Mouse (Mus musculus): ENCODE measurements around the gene Zgpat. TPM values are rescaled to one million over a fixed set of nuclear protein-coding genes. Genes with fewer than 3 reads are reported as not detected.

Zgpat gene
- polyA plus RNA-seq, 1 experiment from 2014 or later = 30.1 TPM

DNA sequence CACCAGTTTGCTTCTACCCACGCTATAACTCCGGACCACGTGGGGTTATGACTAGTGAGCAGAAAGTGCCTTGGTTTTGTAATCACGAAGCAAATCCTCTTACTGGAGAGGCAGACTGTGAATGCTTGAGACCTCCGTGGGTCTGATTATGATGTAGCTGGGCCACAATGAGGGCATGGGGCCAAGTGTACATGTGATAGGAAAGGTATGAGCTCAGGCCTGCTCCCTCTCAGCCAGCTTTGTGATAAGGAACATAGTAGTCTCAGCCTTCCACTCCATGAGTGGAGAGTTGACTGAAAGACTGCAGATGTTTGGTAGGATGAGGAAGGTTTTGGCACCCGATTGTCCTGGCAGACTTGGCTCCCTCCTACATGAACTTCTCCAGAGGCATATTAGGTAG, 22.0 kb upstream of the Zgpat start:
- 93% methylated on average over 6 of the region's 6 CpGs for WGBS
- no peak for ATAC-seq (ENCODE audit: low read depth)
- Histone ChIP-seq H3K4me1 (ENCODE audit: control insufficient read depth, insufficient read depth, low read length) (no peaks in the 10 kb centered on the region), H3K4me2 (ENCODE audit: low read depth, low read length) (no peak overlapping the region), H3K27ac (replicated peaks; ENCODE audit: low read depth, low read length) (no peak overlapping the region), H3K36me3 (ENCODE audit: control insufficient read depth, insufficient read depth, low read length) (peaks cover 84% of the 10 kb centered on the region), H3K9me3 (ENCODE audit: control insufficient read depth, low read length) (no peaks in the 10 kb centered on the region), H3K27me3 (replicated peaks; ENCODE audit: control insufficient read depth, insufficient read depth, low read length) (no peaks in the 10 kb centered on the region), H3K4me3 (ENCODE audit: low read depth, low read length) (no peak overlapping the region), H3K9ac (ENCODE audit: low read depth, low read length) (no peak overlapping the region)
- DNase-seq (ENCODE audit: low spot score) = no peak

DNA sequence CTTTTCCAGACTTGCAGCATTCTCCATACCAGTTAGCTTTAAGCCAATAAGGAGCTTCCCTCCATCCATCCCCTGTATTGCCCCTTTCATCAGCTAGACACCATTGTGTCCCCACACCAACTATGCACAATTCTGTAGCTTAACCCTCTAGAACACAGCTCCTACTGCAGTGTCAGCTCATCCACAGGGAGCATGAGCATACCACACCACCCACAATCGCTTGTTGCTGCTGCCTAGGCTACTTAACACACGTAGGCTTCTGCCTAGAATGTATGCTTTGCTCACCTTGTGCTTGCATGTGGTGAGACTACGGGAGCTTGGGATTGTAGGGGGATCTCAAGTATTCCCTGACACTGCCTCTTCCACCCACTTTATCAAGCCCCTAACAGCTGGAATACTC, 7.9 kb upstream of the Zgpat start:
- H3K27ac ChIP-seq (replicated peaks; ENCODE audit: low read depth, low read length) = no peak overlapping the region
- peaks cover 79% of the 10 kb centered on the region for H3K36me3 ChIP-seq (ENCODE audit: control insufficient read depth, insufficient read depth, low read length)
- H3K4me3 ChIP-seq (ENCODE audit: low read depth, low read length) = no peak overlapping the region
- H3K27me3 ChIP-seq (replicated peaks; ENCODE audit: control insufficient read depth, insufficient read depth, low read length) = no peaks in the 10 kb centered on the region
- no peaks in the 10 kb centered on the region for H3K4me1 ChIP-seq (ENCODE audit: control insufficient read depth, insufficient read depth, low read length)
- no peak for ATAC-seq (ENCODE audit: low read depth)
- no peak overlapping the region for H3K4me2 ChIP-seq (ENCODE audit: low read depth, low read length)
- WGBS = 73% methylated on average over 3 of the region's 3 CpGs
- H3K9me3 ChIP-seq (ENCODE audit: control insufficient read depth, low read length) = no peaks in the 10 kb centered on the region
- no peak for DNase-seq (ENCODE audit: low spot score)
- H3K9ac ChIP-seq (ENCODE audit: low read depth, low read length) = no peak overlapping the region

DNA sequence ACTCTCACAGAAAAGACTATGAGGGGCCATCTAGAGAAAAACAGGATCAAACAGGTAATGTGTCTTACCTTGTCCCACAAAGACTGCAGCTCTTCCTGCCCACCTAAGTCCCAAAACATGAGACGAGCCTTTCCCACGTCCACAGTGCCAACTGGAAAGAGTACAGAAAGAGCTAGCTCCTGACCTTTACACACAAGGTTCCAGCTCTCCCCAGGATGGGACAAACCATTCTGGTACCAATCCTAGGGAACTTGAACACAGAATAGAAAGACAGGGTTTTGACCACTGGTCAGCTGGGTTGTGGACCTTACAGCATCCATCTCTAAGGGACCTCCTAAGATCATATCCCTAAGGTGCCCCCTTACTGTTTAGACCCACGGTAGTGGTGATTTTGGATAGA, 782 bp upstream of the Zgpat start:
- no peak for ATAC-seq (ENCODE audit: low read depth)

DNA sequence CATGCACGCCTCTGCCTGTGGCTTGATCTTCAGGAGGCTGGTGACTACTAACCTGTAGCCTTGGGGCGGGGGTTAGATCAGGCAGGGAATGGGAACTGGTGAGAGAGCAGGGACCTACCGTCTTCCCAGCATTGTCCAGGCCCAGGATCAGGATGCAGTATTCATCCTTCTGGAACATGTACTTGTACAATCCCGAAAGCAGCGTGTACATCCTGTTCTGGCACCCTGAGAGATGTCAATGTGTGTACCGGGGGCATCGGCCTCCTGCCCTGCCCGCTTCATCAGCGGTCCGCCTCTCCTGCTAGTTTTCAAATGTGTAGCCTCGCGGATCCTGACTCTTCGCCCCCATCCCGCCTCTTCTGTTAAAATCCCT, 255 bp upstream of the Zgpat start:
- Histone ChIP-seq H3K9me3 (ENCODE audit: control insufficient read depth, low read length) (no peaks in the 10 kb centered on the region), H3K27ac (replicated peaks; ENCODE audit: low read depth, low read length) (peak overlapping the region; percentile 84; the same call in 1 of the 2 replicates), H3K4me2 (ENCODE audit: low read depth, low read length) (peak overlapping the region; percentile 76), H3K4me1 (ENCODE audit: control insufficient read depth, insufficient read depth, low read length) (peaks cover 22% of the 10 kb centered on the region), H3K36me3 (ENCODE audit: control insufficient read depth, insufficient read depth, low read length) (peaks cover 57% of the 10 kb centered on the region), H3K9ac (ENCODE audit: low read depth, low read length) (peak overlapping the region; percentile 90), H3K4me3 (ENCODE audit: low read depth, low read length) (peak overlapping the region; percentile 89), H3K27me3 (replicated peaks; ENCODE audit: control insufficient read depth, insufficient read depth, low read length) (no peaks in the 10 kb centered on the region)
- DNase-seq (ENCODE audit: low spot score) (no peak), ATAC-seq (ENCODE audit: low read depth) (no peak)
- 11% methylated on average over 14 of the region's 14 CpGs for WGBS

More for the DNA sequence above, 782 bp upstream of the Zgpat start:
- Histone ChIP-seq H3K27ac (replicated peaks; ENCODE audit: low read depth, low read length) (no peak overlapping the region), H3K9ac (ENCODE audit: low read depth, low read length) (peak overlapping the region; percentile 90), H3K36me3 (ENCODE audit: control insufficient read depth, insufficient read depth, low read length) (peaks cover 57% of the 10 kb centered on the region), H3K9me3 (ENCODE audit: control insufficient read depth, low read length) (no peaks in the 10 kb centered on the region), H3K4me1 (ENCODE audit: control insufficient read depth, insufficient read depth, low read length) (peaks cover 22% of the 10 kb centered on the region), H3K27me3 (replicated peaks; ENCODE audit: control insufficient read depth, insufficient read depth, low read length) (no peaks in the 10 kb centered on the region), H3K4me2 (ENCODE audit: low read depth, low read length) (peak overlapping the region; percentile 76), H3K4me3 (ENCODE audit: low read depth, low read length) (peak overlapping the region; percentile 89)
- DNase-seq (ENCODE audit: low spot score) = no peak
- WGBS = 91% methylated on average over 3 of the region's 3 CpGs

DNA sequence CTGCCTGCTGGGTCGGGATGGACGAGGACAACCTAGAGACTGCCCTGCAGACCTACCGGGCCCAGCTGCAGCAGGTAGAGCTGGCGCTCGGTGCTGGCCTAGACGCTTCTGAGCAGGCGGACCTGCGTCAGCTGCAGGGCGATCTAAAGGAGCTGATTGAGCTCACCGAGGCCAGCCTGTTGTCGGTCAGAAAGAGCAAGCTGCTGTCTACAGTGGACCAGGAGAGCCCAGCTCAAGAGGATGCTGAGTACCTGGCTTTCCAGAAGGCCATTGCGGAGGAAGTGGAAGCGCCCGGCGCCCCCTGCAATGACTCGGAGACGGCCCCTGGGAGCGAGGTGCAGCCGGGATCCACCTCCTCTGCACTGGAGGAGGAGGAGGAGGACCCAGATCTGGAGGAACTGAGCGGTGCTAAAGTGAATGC, 937 bp downstream of the Zgpat start:
- Histone ChIP-seq H3K27me3 (replicated peaks; ENCODE audit: control insufficient read depth, insufficient read depth, low read length) (no peaks in the 10 kb centered on the region), H3K9me3 (ENCODE audit: control insufficient read depth, low read length) (no peaks in the 10 kb centered on the region), H3K27ac (replicated peaks; ENCODE audit: low read depth, low read length) (peak overlapping the region; percentile 84), H3K36me3 (ENCODE audit: control insufficient read depth, insufficient read depth, low read length) (peaks cover 53% of the 10 kb centered on the region), H3K4me2 (ENCODE audit: low read depth, low read length) (peak overlapping the region; percentile 76), H3K4me3 (ENCODE audit: low read depth, low read length) (peak overlapping the region; percentile 89), H3K4me1 (ENCODE audit: control insufficient read depth, insufficient read depth, low read length) (peaks cover 22% of the 10 kb centered on the region), H3K9ac (ENCODE audit: low read depth, low read length) (peak overlapping the region; percentile 90)
- DNase-seq (ENCODE audit: low spot score) = peak; percentile 11
- WGBS = 0% methylated on average over 14 of the region's 20 CpGs
- peak; percentile 9 for ATAC-seq (ENCODE audit: low read depth)

DNA sequence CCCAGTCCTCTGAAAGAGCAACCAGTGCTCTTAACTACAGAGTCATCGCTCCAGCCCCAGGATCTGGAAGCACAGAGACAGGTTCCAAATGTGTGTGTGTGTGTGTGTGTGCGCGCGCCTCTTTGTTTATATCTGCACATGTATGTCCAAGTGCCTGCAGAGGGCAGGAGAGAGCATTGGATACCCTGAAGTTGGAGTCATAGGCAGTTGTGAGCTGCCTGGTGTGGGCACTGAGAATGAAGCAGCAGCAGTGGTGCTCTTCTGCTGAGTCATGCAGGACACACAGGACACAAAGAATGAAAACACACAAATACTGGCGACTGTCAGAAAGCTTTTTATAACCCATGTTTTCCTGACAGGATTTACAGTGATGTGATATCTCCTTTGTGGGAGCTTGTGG, 5.3 kb downstream of the Zgpat start:
- Histone ChIP-seq H3K27ac (replicated peaks; ENCODE audit: low read depth, low read length) (no peak overlapping the region), H3K4me3 (ENCODE audit: low read depth, low read length) (no peak overlapping the region), H3K27me3 (replicated peaks; ENCODE audit: control insufficient read depth, insufficient read depth, low read length) (no peaks in the 10 kb centered on the region), H3K4me2 (ENCODE audit: low read depth, low read length) (no peak overlapping the region), H3K9ac (ENCODE audit: low read depth, low read length) (no peak overlapping the region), H3K36me3 (ENCODE audit: control insufficient read depth, insufficient read depth, low read length) (peaks cover 21% of the 10 kb centered on the region), H3K9me3 (ENCODE audit: control insufficient read depth, low read length) (no peaks in the 10 kb centered on the region), H3K4me1 (ENCODE audit: control insufficient read depth, insufficient read depth, low read length) (peaks cover 17% of the 10 kb centered on the region)
- DNase-seq (ENCODE audit: low spot score) (no peak), ATAC-seq (ENCODE audit: low read depth) (no peak)
- WGBS = 97% methylated on average over 5 of the region's 5 CpGs

DNA sequence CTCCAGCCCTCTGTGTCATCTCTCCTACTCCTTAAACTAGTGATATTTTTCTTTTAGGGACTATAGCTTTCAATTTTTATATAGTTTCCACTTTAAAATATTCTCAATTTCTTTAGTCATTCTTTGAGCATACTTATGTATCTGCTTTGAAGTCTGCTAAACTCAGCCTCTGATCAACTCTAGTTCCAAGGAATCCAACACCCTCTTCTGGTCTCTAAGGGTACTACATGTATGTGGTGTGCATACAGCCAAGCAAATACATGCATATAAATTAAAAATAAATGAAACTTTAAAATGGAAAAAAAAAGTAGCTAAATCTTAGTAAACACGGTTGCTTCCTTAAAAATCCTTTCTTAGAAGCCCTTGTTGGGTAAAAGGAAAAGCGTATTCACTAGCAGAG, 11.1 kb downstream of the Zgpat start:
- 88% methylated on average over 2 of the region's 2 CpGs for WGBS
- DNase-seq (ENCODE audit: low spot score) = no peak
- Histone ChIP-seq H3K4me1 (ENCODE audit: control insufficient read depth, insufficient read depth, low read length) (no peaks in the 10 kb centered on the region), H3K9me3 (ENCODE audit: control insufficient read depth, low read length) (no peaks in the 10 kb centered on the region), H3K4me2 (ENCODE audit: low read depth, low read length) (no peak overlapping the region), H3K9ac (ENCODE audit: low read depth, low read length) (no peak overlapping the region), H3K27me3 (replicated peaks; ENCODE audit: control insufficient read depth, insufficient read depth, low read length) (no peaks in the 10 kb centered on the region), H3K36me3 (ENCODE audit: control insufficient read depth, insufficient read depth, low read length) (peaks cover 24% of the 10 kb centered on the region), H3K27ac (replicated peaks; ENCODE audit: low read depth, low read length) (no peak overlapping the region), H3K4me3 (ENCODE audit: low read depth, low read length) (no peak overlapping the region)
- ATAC-seq (ENCODE audit: low read depth) = no peak

DNA sequence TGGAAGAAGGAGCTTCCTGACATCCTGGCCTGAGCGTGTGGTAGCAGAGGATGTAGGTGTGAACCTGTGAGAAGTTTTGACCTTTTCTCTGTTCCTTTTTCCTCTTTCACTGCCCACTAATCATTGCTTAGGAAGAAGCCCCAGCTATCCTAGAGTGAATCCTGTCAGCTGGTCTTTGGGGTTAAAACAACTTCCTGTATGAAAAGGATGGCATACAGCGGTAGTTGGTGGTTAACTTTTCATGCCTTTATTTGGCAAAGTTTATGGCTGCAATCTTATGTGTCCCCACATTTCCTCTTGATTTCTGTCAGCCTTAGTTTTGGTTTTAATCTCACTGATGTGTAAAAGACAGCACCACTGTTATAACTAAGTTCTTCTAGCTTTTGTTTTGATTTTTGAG, 12.5 kb downstream of the Zgpat start:
- ATAC-seq (ENCODE audit: low read depth) = no peak
- 75% methylated on average over 2 of the region's 2 CpGs for WGBS
- H3K4me3 ChIP-seq (ENCODE audit: low read depth, low read length) = no peak overlapping the region

DNA sequence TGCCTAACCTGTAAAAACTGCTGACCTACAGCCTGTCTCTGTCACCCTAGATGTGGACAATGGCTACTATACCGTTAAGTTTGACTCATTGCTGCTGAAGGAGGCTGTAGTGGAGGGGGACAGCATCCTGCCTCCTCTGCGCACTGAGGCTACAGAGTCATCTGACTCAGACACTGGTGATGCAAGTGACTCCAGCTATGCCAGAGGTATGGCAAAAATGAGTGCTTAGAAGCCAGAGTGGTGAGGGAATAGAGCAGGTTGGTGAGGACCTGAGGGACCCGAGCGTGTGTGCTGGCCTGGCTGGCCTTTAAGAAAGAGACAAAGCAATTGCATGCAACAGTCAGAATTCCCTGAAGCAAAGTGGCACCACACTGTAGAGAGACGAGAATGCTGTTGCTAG, 14.0 kb downstream of the Zgpat start:
- Histone ChIP-seq H3K9ac (ENCODE audit: low read depth, low read length) (no peak overlapping the region), H3K9me3 (ENCODE audit: control insufficient read depth, low read length) (no peaks in the 10 kb centered on the region), H3K4me3 (ENCODE audit: low read depth, low read length) (no peak overlapping the region), H3K4me1 (ENCODE audit: control insufficient read depth, insufficient read depth, low read length) (no peaks in the 10 kb centered on the region), H3K27ac (replicated peaks; ENCODE audit: low read depth, low read length) (no peak overlapping the region), H3K36me3 (ENCODE audit: control insufficient read depth, insufficient read depth, low read length) (peaks cover 50% of the 10 kb centered on the region), H3K27me3 (replicated peaks; ENCODE audit: control insufficient read depth, insufficient read depth, low read length) (no peaks in the 10 kb centered on the region), H3K4me2 (ENCODE audit: low read depth, low read length) (no peak overlapping the region)
- 92% methylated on average over 5 of the region's 5 CpGs for WGBS
- ATAC-seq (ENCODE audit: low read depth) (no peak), DNase-seq (ENCODE audit: low spot score) (no peak)

More for the DNA sequence above, 12.5 kb downstream of the Zgpat start:
- no peak for DNase-seq (ENCODE audit: low spot score)
- Histone ChIP-seq H3K27me3 (replicated peaks; ENCODE audit: control insufficient read depth, insufficient read depth, low read length) (no peaks in the 10 kb centered on the region), H3K36me3 (ENCODE audit: control insufficient read depth, insufficient read depth, low read length) (peaks cover 37% of the 10 kb centered on the region), H3K9me3 (ENCODE audit: control insufficient read depth, low read length) (no peaks in the 10 kb centered on the region), H3K4me1 (ENCODE audit: control insufficient read depth, insufficient read depth, low read length) (no peaks in the 10 kb centered on the region), H3K27ac (replicated peaks; ENCODE audit: low read depth, low read length) (no peak overlapping the region), H3K9ac (ENCODE audit: low read depth, low read length) (no peak overlapping the region), H3K4me2 (ENCODE audit: low read depth, low read length) (no peak overlapping the region)

All from embryonic facial prominence, embryonic 14.5 days (tissue).